Mouse (Mus musculus) liver, embryonic 11.5 days (tissue): ENCODE results near the gene Echdc3. TPM values are rescaled to one million over a fixed set of nuclear protein-coding genes. Genes with fewer than 3 reads are reported as not detected.

Experiments used
- ATAC-seq: fragments of 200-750 bp; cut with Nextera tagmentation; replicated peaks from 2 replicates; pipeline ENCODE4 v1.8.0; 2017; ENCODE audit warnings: moderate number of reproducible peaks, mild to moderate bottlenecking, moderate TSS enrichment, moderate library complexity; ENCODE audit not compliant: low FRiP score
- DNase-seq: peaks from one replicate; pipeline ENCODE4 v3.0.0-alpha.2; 2017; ENCODE audit warnings: low spot score
- H3K27ac ChIP-seq: fragments of 300-500 bp; sonication (generic); 2 replicates; pipeline ENCODE4 v1.5.1; 2014; ENCODE audit warnings: mild to moderate bottlenecking, low read depth, low read length, control low read depth
- H3K27me3 ChIP-seq: fragments of 300-500 bp; sonication (generic); replicated peaks from 2 replicates; pipeline ENCODE4 v1.6.1; 2014; ENCODE audit warnings: low read length, mixed read lengths; ENCODE audit not compliant: control insufficient read depth, insufficient read depth
- H3K36me3 ChIP-seq: fragments of 300-500 bp; sonication (generic); 2 replicates; pipeline ENCODE4 v1.6.1; 2014; ENCODE audit warnings: mild to moderate bottlenecking, low read length, moderate library complexity, mixed read lengths; ENCODE audit not compliant: control insufficient read depth, insufficient read depth
- H3K4me1 ChIP-seq: fragments of 300-500 bp; sonication (generic); replicated peaks from 2 replicates; pipeline ENCODE4 v1.6.1; 2014; ENCODE audit warnings: low read length, mixed read lengths; ENCODE audit not compliant: control insufficient read depth, insufficient read depth
- H3K4me2 ChIP-seq: fragments of 300-500 bp; sonication (generic); 2 replicates; pipeline ENCODE4 v1.6.1; 2014; ENCODE audit warnings: mild to moderate bottlenecking, control low read depth, moderate library complexity
- H3K4me3 ChIP-seq: fragments of 300-500 bp; sonication (generic); 2 replicates; pipeline ENCODE4 v1.5.1; 2014; ENCODE audit warnings: low read depth, low read length, control low read depth
- H3K9ac ChIP-seq: fragments of 300-500 bp; sonication (generic); 2 replicates; pipeline ENCODE4 v1.6.1; 2014; ENCODE audit warnings: low read depth, low read length, control low read depth
- H3K9me3 ChIP-seq: fragments of 300-500 bp; sonication (generic); 2 replicates; pipeline ENCODE4 v1.6.1; 2016; ENCODE audit warnings: low read length, inconsistent platforms, mixed read lengths; ENCODE audit not compliant: control insufficient read depth
- WGBS: fragments of 180-500 bp; shearing (Covaris S2); extraction: QIAGEN DNeasy Blood & Tissue Kit; methylation state at CpG from one replicate; pipeline ENCODE4 v1.1.7; 2014; 5-methylcytosine and 5-hydroxymethylcytosine counted together
- polyA plus RNA-seq: library from polyadenylated mRNA; unstranded; fragments of >200 nt; fragmentation: Nextera tagmentation; extraction: Ambion mirVana; gene quantifications from 2 replicates; pipeline ENCODE4 v1.2.1, GENCODE M21; 2014

Echdc3 gene
- polyA plus RNA-seq, 1 experiment from 2014 or later, result 5.3 TPM

GRCm38 (mm10) chr2:6157208-6157607 is 55.6 kb downstream of the Echdc3 start:
- peaks cover 12% of the 10 kb centered on the region for H3K4me1 ChIP-seq
- DNase-seq, result no peak
- 81% methylated on average over 4 of the region's 4 CpGs for WGBS

GRCm38 (mm10) chr2:6149801-6150200 is 63.0 kb downstream of the Echdc3 start:
- WGBS, result 92% methylated on average over 5 of the region's 5 CpGs
- Histone ChIP-seq H3K4me2 (no peak overlapping the region), H3K9me3 (no peaks in the 10 kb centered on the region), H3K4me3 (no peak overlapping the region), H3K9ac (no peak overlapping the region), H3K27me3 (no peaks in the 10 kb centered on the region), H3K27ac (no peak overlapping the region), H3K36me3 (no peaks in the 10 kb centered on the region), H3K4me1 (no peaks in the 10 kb centered on the region)
- DNase-seq, result no peak
- no peak for ATAC-seq

More at GRCm38 (mm10) chr2:6157208-6157607, 55.6 kb downstream of the Echdc3 start:
- Histone ChIP-seq H3K36me3 (no peaks in the 10 kb centered on the region), H3K4me2 (no peak overlapping the region), H3K9ac (no peak overlapping the region), H3K4me3 (no peak overlapping the region), H3K27me3 (no peaks in the 10 kb centered on the region), H3K27ac (no peak overlapping the region), H3K9me3 (no peaks in the 10 kb centered on the region)
- no peak for ATAC-seq

DNA sequence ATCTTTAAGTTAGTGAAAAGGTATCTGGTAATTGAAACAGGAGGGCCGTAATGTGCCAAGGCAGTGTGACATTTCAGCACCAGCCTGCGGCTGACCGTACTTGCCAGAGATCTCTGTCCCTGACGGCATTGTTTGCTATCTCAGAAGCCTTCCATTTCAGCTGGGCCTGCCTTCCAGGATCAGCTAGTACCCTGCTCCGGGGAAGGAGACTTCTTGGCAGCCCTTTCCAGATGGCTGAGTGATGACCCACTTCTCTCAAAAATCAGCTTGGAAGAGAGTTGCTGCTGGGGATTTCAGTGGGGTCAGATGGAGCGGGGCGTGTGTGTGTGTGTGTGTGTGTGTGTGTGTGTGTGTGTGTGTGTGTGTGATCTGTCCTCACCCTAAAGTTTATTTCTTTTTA is 65.9 kb downstream of the Echdc3 start:
- H3K4me2 ChIP-seq, result no peak overlapping the region
- ATAC-seq (no peak), DNase-seq (no peak)
- H3K4me3 ChIP-seq, result no peak overlapping the region
- 88% methylated on average over 7 of the region's 7 CpGs for WGBS
- no peak overlapping the region for H3K9ac ChIP-seq
- H3K27ac ChIP-seq, result no peak overlapping the region
- H3K4me1 ChIP-seq, result no peaks in the 10 kb centered on the region
- H3K36me3 ChIP-seq, result no peaks in the 10 kb centered on the region
- H3K9me3 ChIP-seq, result no peaks in the 10 kb centered on the region
- H3K27me3 ChIP-seq, result no peaks in the 10 kb centered on the region

DNA sequence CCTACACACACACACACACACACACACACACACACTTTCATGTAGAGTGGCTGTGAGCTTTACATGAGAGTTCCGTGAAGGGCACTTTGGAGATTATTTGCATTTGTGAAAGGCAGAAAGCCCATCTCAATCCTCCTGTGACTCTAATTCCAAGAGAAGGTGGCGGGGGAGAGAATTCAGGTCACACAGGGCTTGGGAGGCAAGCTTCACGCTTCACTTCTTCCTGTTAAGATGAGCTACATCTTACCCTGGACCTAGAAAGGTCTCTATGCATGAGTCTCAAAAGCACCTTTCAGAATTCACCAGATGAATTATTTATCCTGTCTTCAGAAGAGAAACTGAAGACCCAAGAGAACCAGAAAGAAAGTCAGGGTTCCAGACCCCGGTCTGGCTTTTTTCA is 66.6 kb downstream of the Echdc3 start:
- H3K27me3 ChIP-seq, result no peaks in the 10 kb centered on the region
- ATAC-seq (no peak), DNase-seq (no peak)
- H3K4me3 ChIP-seq, result no peak overlapping the region
- WGBS, result 85% methylated on average over 4 of the region's 4 CpGs
- no peak overlapping the region for H3K4me2 ChIP-seq
- no peaks in the 10 kb centered on the region for H3K4me1 ChIP-seq
- no peak overlapping the region for H3K27ac ChIP-seq
- H3K36me3 ChIP-seq, result no peaks in the 10 kb centered on the region
- no peaks in the 10 kb centered on the region for H3K9me3 ChIP-seq
- H3K9ac ChIP-seq, result no peak overlapping the region

DNA sequence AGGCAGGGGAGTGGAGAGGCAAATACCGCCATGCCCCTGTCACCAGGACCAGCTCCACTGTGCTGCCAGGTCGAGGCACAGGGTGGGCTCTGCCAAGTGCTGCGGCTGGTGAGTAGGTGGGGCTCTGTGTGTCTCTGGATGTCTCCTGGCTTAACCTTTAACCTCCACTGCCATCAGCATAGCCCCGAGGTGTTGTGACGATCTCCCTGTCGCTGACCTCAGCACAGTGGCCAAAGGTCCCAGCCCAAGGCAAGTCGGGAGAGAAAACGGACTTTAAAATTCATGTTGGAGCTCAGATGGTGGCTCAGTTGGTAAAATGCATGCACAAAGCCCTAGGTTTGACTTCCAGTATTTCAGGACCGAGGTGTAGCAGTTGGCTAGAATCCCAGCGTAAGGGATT is 67.2 kb downstream of the Echdc3 start:
- H3K4me2 ChIP-seq, result no peak overlapping the region
- no peaks in the 10 kb centered on the region for H3K27me3 ChIP-seq
- H3K4me3 ChIP-seq, result no peak overlapping the region
- ATAC-seq, result no peak
- H3K4me1 ChIP-seq, result no peaks in the 10 kb centered on the region
- no peaks in the 10 kb centered on the region for H3K9me3 ChIP-seq
- 74% methylated on average over 10 of the region's 10 CpGs for WGBS
- H3K9ac ChIP-seq, result no peak overlapping the region
- DNase-seq, result no peak
- H3K27ac ChIP-seq, result no peak overlapping the region
- H3K36me3 ChIP-seq, result no peaks in the 10 kb centered on the region

DNA sequence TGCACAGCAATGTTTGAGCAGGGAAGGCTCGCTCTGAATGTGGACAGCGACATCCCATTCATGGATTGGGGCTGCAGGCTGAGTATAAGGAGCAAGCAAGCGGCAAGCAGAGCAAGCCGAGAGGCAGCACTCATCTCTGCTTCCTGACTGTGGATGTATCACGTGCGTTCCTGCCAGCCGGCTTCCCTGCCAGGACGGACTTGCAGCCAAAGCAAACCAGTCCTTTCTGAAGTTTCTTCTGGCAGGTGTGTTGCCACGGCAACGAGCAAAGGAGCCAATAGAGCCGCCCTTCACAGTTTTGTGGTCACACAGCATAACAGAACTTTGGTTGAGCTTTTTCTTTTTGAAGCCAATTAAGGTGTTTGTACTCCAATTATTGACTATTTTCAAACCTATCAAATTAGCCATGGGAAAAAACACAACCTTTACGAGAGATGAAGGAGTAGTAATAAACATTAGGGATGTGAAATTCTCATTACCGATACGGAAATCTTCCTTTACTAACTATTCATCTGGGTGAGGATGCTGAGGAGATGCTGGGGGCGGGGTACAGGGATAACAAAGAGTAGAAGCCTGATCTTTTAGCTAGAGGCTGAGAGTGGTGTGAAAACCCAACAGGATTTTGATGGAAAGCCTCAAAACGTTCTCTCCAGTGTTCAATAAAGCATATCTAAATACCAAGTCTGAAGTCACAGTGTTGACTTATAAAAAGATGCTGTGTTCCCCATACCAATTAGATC is 69.7 kb downstream of the Echdc3 start:
- Histone ChIP-seq H3K4me1 (no peaks in the 10 kb centered on the region), H3K36me3 (no peaks in the 10 kb centered on the region), H3K4me2 (no peak overlapping the region), H3K4me3 (no peak overlapping the region), H3K27me3 (no peaks in the 10 kb centered on the region), H3K9ac (no peak overlapping the region), H3K9me3 (no peaks in the 10 kb centered on the region), H3K27ac (no peak overlapping the region)
- ATAC-seq (no peak), DNase-seq (no peak)
- WGBS, result 76% methylated on average over 16 of the region's 16 CpGs

DNA sequence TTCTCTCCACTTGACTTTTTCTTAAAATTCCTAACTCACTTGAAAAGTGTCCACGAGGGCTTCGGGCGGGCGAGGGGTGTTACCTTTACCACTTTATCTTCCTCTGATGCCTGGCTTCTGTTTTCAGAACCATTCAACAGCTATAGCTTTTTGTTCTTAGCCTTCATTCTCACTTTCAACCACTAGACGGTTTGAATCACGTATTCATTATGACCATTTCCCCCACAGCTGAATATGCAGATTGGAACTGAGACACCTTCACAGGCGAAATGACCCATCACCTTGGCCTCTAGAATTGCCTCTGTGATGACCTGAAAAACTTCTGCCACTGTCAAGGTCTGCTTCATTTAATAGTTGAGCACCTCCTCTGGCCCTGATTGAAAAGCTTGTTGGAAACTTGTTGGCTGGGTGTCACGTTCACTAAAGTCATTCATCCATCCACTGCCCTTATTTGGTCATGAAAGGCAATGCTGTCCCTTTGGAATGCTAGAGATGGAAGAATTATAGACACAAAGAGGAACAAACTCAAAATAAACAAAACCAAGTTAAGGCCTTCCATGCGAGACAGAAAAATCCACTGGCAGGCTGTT is 72.2 kb downstream of the Echdc3 start:
- no peak for ATAC-seq

More for the DNA sequence above, 72.2 kb downstream of the Echdc3 start:
- DNase-seq, result no peak
- no peak overlapping the region for H3K4me3 ChIP-seq
- H3K9me3 ChIP-seq, result no peaks in the 10 kb centered on the region
- no peaks in the 10 kb centered on the region for H3K36me3 ChIP-seq
- no peaks in the 10 kb centered on the region for H3K4me1 ChIP-seq
- 81% methylated on average over 9 of the region's 9 CpGs for WGBS
- no peak overlapping the region for H3K9ac ChIP-seq
- H3K27me3 ChIP-seq, result no peaks in the 10 kb centered on the region
- no peak overlapping the region for H3K27ac ChIP-seq
- H3K4me2 ChIP-seq, result no peak overlapping the region
